Mouse (Mus musculus): ENCODE results near the gene Nckap5.

DNA sequence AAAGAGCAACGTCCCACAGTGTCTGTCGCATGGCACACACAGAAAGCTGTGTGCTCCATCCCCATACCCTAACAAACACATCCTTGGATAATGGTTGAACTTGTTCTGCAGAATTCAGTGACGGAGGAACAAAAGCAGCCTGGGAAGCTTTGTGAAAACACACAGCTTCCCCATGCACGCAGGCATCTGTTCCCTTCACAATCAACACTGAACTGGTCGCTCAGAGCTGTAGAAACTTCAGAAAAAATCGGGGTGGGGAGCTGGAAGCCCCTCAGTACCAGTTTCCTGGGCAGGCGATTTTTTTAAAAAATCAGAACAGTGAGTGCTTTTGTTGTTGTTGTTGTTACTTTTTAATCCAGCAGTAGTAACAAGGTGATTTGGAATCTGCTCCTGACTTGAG lies 960.5 kb downstream of the Nckap5 start:
- TF ChIP-seq POLR2A (IDR thresholded peaks at IDR 0.05; ENCODE audit: insufficient read length, low read depth) (no peak), CEBPB (IDR thresholded peaks at IDR 0.05; ENCODE audit: insufficient read depth, poor library complexity, severe bottlenecking) (no peak), MAX (IDR thresholded peaks at IDR 0.05; ENCODE audit: low read depth) (no peak), E2F4 (IDR thresholded peaks at IDR 0.05; ENCODE audit: insufficient read depth) (no peak), USF1 (IDR thresholded peaks at IDR 0.05; ENCODE audit: low read depth) (no peak), SRF (IDR thresholded peaks at IDR 0.05; ENCODE audit: control insufficient read depth, insufficient read length, low read depth) (no peak), TCF12 (IDR thresholded peaks at IDR 0.05; ENCODE audit: insufficient read depth, poor library complexity, severe bottlenecking) (no peak), POLR2AphosphoS2 (IDR thresholded peaks at IDR 0.05; ENCODE audit: insufficient read length, low read depth) (no peak), TCF3 (IDR thresholded peaks at IDR 0.05; ENCODE audit: insufficient read length, low read depth) (no peak), MYOD1 (IDR thresholded peaks at IDR 0.05; ENCODE audit: control insufficient read depth in 1 of 3, insufficient read length in 2 of 3, low read depth in 2 of 3) (no peak), REST (IDR thresholded peaks at IDR 0.05; ENCODE audit: insufficient read depth, insufficient read length) (no peak)

Data from myocyte (in vitro differentiated cells).